Mouse (Mus musculus) hindbrain, embryonic 15.5 days (tissue): ENCODE measurements around the gene Maea. TPM values are rescaled to one million over a fixed set of nuclear protein-coding genes. Genes with fewer than 3 reads are reported as not detected.

Experiments used
- ATAC-seq: fragments of 200-750 bp; cut with Nextera tagmentation; 2 replicates; pipeline ENCODE4 v1.8.0; 2017; ENCODE audit warnings: low read depth, moderate number of reproducible peaks, moderate TSS enrichment; ENCODE audit not compliant: low FRiP score
- H3K27ac ChIP-seq: fragments of 300-500 bp; sonication (generic); replicated peaks from 2 replicates; pipeline ENCODE4 v1.5.1; 2015; ENCODE audit warnings: mild to moderate bottlenecking, inconsistent platforms
- H3K27me3 ChIP-seq: fragments of 300-500 bp; sonication (generic); 2 replicates; pipeline ENCODE4 v1.6.1; 2015; ENCODE audit warnings: control low read depth, inconsistent platforms
- H3K36me3 ChIP-seq: fragments of 300-500 bp; sonication (generic); 2 replicates; pipeline ENCODE4 v1.6.1; 2015; ENCODE audit warnings: control low read depth, inconsistent platforms
- H3K4me1 ChIP-seq: fragments of 300-500 bp; sonication (generic); replicated peaks from 2 replicates; pipeline ENCODE4 v1.6.1; 2015; ENCODE audit warnings: control low read depth, inconsistent platforms
- H3K4me2 ChIP-seq: fragments of 300-500 bp; sonication (generic); 2 replicates; pipeline ENCODE4 v1.6.1; 2015; ENCODE audit warnings: moderate library complexity, mild to moderate bottlenecking, inconsistent platforms
- H3K4me3 ChIP-seq: fragments of 300-500 bp; sonication (generic); 2 replicates; pipeline ENCODE4 v1.5.1; 2015; ENCODE audit warnings: mild to moderate bottlenecking, inconsistent platforms
- H3K9ac ChIP-seq: fragments of 300-500 bp; sonication (generic); 2 replicates; pipeline ENCODE4 v1.6.1; 2015; ENCODE audit warnings: inconsistent platforms
- H3K9me3 ChIP-seq: fragments of 300-500 bp; sonication (generic); 2 replicates; pipeline ENCODE4 v1.6.1; 2016; ENCODE audit warnings: control low read depth, inconsistent platforms
- WGBS: fragments of 180-500 bp; shearing (Covaris S2); methylation state at CpG from one replicate; pipeline ENCODE4 v1.1.7; 2015; 5-methylcytosine and 5-hydroxymethylcytosine counted together
- polyA plus RNA-seq: library from polyadenylated mRNA; unstranded; fragments of >200 nt; fragmentation: Nextera tagmentation; extraction: Ambion mirVana; gene quantifications from 2 replicates; pipeline ENCODE4 v1.2.1, GENCODE M21; 2015

Maea gene
- polyA plus RNA-seq, 1 experiment from 2014 or later = 125 TPM

DNA sequence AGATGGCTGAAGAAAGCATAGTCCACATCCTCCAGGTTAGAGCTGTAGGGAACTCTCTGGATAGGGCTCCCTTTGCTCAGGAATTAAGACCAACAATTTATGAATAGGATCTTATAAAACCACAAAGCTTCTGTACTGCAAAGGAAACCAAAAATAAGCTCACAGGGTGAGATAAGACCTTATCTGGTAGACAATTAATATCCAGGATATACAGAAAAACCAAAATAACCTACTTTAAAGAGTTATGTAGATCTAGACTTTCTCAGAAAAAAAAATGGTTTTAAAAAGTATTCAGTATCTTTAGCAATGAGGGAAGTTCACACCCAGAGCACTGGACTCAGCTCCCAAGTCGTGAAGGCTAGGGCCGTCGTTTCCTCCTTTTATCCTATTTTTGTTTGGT, 85.0 kb downstream of the Maea start:
- Histone ChIP-seq H3K9me3 (no peaks in the 10 kb centered on the region), H3K4me2 (no peak overlapping the region), H3K9ac (no peak overlapping the region), H3K4me1 (no peaks in the 10 kb centered on the region), H3K27ac (no peak overlapping the region), H3K36me3 (no peaks in the 10 kb centered on the region), H3K4me3 (no peak overlapping the region), H3K27me3 (peaks cover 6% of the 10 kb centered on the region; the same call in 1 of the 2 replicates)
- ATAC-seq = no peak
- WGBS = 76% methylated on average over 3 of the region's 3 CpGs

Other genes starting within 250 kb of the Maea start
- gene Slc5a1, start 231.3 kb upstream of the Maea start, polyA plus RNA-seq = 0.26 and 0.31 TPM in 2 replicates
- gene Spon2, start 117.1 kb upstream of the Maea start, polyA plus RNA-seq = 4.0 and 5.2 TPM in 2 replicates
- gene Ctbp1, start 60.5 kb upstream of the Maea start, polyA plus RNA-seq = 484 and 489 TPM in 2 replicates
- gene Uvssa, start 43.0 kb downstream of the Maea start, polyA plus RNA-seq = 7.0 and 7.2 TPM in 2 replicates
- gene Nkx1-1, start 98.5 kb downstream of the Maea start, polyA plus RNA-seq = 0.25 and 0.52 TPM in 2 replicates